Mouse (Mus musculus): ENCODE measurements around the gene Axdnd1.

The Axdnd1 gene

GRCm38 (mm10) chr1:156420671-156421297 is at the start of gene Axdnd1:
Axdnd1 (minus strand) TSS chr1:156421159.
- peak; percentile 93 for DNase-seq

DNA sequence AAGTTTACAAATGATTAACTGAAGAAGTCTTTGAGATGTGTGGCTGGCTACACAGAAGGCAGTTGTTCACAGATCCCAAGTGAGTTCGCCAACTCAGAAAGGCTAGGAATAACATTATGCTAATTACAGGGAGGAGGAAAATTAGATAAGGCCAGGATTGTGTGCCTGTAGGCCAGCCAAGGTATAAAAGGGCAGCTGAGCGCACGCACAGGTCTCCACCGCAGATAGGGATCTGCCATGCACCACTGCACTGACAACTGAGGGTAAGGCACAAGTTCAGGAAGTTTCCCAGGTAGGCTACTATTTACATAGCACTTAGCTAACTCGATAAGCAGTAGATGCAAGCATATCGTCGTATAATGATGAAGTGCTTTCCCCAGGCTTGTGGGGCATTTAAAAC is 49.6 kb upstream of the Axdnd1 start:
- DNase-seq = no peak

DNA sequence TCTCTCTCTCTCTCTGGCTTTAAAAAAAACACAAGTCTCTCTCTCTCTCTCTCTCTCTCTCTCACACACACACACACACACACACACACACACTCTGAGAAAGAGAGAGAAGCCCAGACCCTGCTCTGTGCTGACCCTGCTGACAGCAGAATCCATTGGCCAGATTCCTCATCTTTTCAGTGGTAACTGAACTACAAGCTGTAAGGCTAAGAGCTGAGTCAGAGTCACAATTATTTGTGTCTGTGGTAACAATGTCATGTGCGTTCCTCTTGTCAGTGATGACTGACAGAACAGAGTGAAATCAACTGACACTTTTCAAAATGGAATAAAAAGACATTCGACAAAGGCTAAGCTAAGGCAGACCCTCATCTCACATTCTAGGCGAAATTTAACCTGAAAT is 47.6 kb upstream of the Axdnd1 start:
- no peak for DNase-seq

- DNase-seq = no peak
Measured at GRCm38 (mm10) chr1:156467655-156468255, 46.8 kb upstream of the Axdnd1 start.

GRCm38 (mm10) chr1:156464963-156465362 is 44.0 kb upstream of the Axdnd1 start:
- DNase-seq = no peak

- DNase-seq = no peak
Measured at GRCm38 (mm10) chr1:156463981-156464853, 43.3 kb upstream of the Axdnd1 start.

DNA sequence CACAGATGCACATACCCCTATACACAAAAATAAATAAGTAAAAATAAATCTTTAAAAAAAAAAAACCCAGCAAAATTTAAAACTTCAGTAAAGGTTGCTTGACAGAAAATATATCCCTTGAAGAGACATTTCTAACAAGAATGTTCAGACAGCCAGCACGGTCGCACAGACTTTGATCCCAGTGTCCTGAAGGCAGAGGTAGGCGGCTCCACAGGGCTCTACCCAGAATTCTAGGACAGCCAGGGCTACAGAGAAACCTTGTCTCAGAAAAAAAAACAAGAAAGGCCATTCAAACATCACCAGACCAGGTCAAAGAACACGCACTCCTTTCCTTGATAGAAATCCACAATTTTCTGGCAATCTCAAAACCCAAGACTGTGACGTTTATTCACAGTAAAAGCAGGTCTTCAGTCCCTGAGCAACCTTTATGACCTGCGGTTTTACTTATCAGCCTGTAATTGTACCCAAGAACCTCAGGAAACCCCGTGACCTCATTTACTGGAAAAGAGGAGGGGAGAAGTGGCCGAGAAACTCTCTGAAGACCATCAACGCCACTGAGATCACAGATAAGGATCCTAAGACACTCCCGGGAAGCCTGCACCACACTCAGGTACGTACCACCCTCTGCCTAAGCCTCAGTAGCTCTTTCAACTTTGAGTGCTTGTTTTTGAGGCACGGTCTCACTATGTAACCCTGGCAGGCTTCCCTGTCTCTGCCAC is 41.5 kb upstream of the Axdnd1 start:
- DNase-seq = peak; percentile 66

- no peak for DNase-seq
Measured at GRCm38 (mm10) chr1:156461036-156461435, 40.1 kb upstream of the Axdnd1 start.

GRCm38 (mm10) chr1:156460216-156460615 is 39.3 kb upstream of the Axdnd1 start:
- no peak for DNase-seq

GRCm38 (mm10) chr1:156459690-156460089 is 38.7 kb upstream of the Axdnd1 start:
- DNase-seq = peak; percentile 15

DNA sequence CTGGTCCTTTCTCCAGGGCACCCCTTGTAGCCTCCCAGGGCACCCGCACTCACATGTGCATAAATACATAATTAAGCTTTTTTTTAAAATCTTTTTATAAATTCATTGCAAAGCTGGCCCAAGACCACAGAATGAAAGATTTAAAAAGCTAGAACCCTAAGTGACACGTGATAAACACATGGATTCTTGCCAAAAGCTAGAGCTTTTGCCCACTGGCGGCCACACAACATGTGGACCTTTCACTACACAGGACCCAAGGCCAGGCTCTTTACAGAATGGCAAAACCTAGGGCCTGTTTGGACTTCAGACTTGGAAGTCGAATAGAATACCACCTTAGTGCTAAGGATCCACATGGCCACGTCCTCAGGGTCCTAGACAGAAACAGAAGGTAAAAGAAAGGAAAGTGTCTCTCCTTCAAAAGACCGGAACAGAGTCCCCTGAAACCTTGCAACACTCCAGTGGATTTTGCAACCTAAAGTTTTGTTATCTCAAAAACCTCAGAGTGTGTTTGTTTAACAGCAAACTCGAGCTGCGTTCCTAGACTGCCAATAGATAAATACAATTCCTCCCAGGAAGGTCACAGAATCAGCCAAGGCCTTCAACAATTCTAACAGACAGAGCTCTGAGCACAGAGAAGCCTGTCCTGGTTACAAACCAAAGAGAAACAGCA is 37.6 kb upstream of the Axdnd1 start:
- DNase-seq = no peak

DNA sequence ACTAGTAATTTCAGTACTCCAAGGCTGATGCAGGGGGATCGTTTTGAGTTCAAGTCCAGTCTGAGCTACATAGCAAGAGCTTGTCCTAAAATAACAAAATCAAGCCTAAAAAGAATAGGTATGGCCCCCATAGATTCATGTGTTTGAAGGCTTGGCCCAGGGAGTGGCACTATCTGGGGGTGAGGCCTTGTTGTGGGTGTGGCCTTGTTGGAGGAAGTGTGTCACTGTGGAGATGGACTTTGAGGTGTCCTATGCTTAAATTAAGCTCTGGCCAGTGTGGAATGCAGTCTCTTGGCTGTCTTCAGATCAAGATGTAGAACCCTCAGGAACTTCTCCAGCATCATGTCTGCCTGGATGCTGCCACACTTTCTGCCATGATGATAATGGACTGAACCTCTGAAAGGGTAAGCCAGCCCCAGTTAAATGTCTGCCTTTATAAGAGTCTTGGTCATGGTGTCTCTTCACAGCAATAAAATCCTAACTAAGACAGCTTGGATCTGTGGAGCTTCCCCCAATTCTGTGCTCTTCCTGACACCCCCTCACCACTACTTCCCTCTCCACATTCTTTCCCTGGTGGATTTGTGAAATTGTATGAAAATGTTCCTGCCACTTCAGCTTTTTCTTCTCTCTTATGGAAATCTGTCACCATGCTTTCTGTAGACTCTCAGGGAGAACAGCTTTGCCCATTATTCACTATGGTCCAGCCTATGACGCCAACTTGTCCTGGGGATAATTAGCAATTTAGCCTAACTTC is 34.2 kb upstream of the Axdnd1 start:
- DNase-seq = no peak

DNA sequence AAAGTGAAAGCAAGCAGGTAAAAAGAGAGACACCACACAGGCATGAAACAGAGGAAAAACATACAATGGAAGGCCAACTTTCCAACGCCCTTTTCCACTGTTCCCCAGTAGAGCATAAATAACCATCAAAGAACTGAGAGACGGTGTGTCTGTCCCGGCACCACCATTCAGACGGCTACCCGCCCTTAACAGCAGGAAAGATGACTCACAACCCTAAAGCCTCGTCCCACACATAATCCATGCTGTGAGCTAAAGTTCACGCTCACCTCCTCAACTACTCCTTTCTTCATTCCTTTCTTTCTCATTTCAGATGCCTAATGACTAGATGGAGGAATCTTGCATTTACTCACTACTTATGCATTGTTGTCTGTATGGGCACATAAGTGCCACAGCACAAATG is 33.4 kb upstream of the Axdnd1 start:
- DNase-seq = no peak

DNA sequence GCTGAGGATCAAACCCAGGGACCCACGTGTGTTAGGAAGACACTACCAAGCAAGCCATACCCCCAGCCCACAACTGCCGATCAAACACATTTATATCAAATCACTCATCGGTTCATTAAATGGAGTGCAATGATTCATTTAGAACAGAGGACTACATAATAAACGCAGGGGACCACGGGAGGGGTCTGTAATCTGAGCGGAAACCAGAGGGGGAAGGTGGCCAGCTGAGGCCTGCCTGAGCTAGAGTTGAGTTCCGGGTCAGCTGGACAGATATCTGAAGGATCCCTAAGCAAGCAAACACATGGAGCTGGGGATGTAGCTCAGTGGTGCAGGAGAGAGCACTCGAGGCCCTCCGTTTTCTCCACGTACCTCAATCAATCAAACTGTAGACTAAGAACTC is 32.9 kb upstream of the Axdnd1 start:
- no peak for DNase-seq

GRCm38 (mm10) chr1:156450478-156450877 is 29.5 kb upstream of the Axdnd1 start:
- DNase-seq = no peak

- DNase-seq = no peak
Measured at GRCm38 (mm10) chr1:156449691-156450090, 28.7 kb upstream of the Axdnd1 start.

- no peak for DNase-seq
Measured at GRCm38 (mm10) chr1:156449089-156449488, 28.1 kb upstream of the Axdnd1 start.

DNA sequence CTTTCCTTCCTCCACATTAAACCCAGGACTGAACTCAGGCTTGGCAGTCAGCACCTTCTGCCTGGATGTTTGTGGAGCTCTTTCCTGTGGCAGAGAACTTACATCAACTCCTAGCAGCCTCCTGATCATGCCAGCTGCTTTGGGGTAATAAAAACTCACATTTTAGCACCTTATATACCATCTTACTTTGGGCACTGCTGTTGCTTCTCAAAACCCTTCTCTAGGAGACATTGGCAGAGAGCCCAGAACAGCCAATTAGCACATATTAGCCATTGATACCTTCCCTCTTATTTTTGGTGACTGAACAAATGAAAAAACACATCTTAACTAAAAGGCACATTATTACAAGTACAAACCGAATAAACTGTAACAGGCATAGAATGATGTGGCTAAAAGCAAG is 24.1 kb upstream of the Axdnd1 start:
- DNase-seq = no peak

GRCm38 (mm10) chr1:156442776-156443175 is 21.8 kb upstream of the Axdnd1 start:
- DNase-seq = no peak

- no peak for DNase-seq
Measured at GRCm38 (mm10) chr1:156442266-156442665, 21.3 kb upstream of the Axdnd1 start.

DNA sequence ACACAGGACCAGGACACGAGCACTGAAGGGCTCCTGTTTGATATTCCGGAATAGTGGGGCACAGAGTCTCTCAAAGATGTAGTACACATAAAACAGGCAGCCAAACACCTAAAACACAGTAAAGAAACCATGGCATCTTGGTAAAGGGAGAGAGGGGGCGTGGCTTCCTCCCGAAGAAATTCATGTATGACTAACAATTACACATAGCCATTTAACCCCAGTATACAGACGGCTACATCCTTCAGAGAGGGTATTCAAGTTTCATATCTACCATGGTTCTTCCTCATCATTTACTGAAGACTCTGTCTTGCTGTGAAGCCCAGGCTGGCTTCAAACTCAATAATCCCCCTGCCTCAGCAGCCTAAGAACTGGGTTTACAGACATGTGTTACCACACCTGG is 16.8 kb upstream of the Axdnd1 start:
- no peak for DNase-seq
